Mouse (Mus musculus) 416B (cell line): ENCODE measurements at regions not wholly inside any gene's neighbourhood (a gene's known extent, or its start where the extent isn't known, plus 50 kb on each side); places are given as distances from the start of the nearest gene placed in this dataset.

Source experiments
- DNase-seq: peaks from one replicate; pipeline ENCODE4 v3.0.0; 2011; ENCODE audit warnings: low read depth

DNA sequence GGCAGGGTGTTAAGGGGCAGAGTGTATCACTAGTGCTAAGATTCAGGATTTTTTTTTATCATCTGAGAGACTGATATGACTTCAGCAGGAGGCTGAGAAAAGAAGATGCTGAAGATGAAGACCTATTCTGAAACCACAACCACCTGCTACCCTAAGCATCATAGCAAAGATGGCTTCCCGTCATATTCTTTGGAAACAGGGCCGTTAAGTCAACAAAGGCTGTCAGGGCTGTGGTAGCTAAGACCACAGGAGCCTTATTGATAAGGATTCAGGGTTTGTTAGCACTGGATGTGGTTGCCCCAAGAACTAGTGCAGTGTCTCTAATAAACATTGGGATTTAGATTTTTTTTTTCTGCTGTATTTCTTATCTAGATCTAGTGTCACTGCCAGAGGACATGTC lies 56.7 kb upstream of the Rasgrp1 start:
- DNase-seq = no peak

- DNase-seq = no peak
These were observed 60.8 kb upstream of the Rasgrp1 start for GRCm38 (mm10) chr2:117403425-117404175.

DNA sequence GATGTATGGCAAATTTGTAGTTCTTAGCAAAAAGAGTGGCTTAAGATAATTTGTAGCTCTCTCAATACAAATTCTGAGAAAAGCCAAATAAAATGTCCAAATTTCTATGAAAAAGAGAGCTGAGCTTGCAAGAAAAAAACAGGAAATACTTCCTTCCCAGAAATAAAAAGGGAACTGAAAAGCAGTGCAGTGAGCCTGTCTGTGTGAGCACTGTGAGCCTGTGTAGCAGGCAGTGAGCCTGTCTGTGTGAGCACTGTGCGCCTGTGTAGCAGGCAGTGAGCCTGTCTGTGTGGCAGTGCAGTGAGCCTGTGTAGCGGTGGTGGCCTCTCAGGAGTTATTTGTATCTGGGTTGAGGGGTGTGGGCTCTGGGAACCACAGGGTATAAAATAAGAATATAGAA lies 62.7 kb upstream of the Rasgrp1 start:
- DNase-seq = no peak

- DNase-seq = no peak
These were observed 65.4 kb upstream of the Rasgrp1 start for GRCm38 (mm10) chr2:117408241-117408640.

GRCm38 (mm10) chr2:117412045-117412606 lies 69.3 kb upstream of the Rasgrp1 start:
- peak; percentile 8 for DNase-seq

- no peak for DNase-seq
These were observed 74.6 kb upstream of the Rasgrp1 start for GRCm38 (mm10) chr2:117417229-117417970.

DNA sequence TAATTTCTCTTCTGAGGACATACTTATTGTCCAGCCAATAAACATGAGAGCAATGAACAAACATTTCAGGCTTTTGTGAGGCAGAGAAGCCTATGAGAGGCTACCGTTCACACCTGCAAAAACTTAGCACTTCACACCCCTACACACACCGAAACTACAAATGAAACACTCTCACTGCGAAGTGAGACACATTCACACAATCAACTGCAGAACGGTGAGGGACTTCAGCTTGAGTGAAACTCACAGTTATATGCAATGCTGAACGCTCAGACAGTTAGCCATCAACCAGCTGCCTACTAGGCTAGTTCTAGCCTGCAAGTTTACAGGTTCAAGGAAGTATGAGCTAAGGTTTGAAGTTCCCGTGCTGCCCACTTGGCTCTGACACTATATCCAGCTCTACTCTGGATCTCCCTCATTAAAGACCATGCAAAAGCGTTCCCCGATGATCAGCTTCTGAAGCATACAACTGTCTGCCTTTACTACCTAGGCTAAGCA lies 75.4 kb upstream of the Rasgrp1 start:
- DNase-seq = no peak

GRCm38 (mm10) chr2:117418711-117419110 lies 75.9 kb upstream of the Rasgrp1 start:
- DNase-seq = no peak

DNA sequence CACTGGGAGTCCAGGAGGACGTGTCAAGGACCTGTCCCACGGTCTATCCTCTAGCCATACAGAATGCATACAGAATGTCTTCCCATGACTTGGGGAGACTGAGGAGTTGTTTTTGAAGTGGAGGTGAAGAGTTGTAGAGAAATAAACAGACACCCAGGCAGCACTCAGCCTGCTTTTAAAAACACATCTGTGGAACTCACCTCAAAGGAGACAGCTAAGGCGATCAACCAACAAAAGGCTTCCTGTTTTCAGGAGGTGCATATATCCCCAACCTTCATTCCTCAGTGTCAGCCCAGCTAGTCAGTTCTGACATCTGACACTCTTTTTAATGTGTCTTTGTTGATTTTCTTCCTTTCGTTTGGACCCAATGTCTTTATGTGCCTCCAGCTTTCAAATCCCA lies 78.6 kb upstream of the Rasgrp1 start:
- DNase-seq = no peak

DNA sequence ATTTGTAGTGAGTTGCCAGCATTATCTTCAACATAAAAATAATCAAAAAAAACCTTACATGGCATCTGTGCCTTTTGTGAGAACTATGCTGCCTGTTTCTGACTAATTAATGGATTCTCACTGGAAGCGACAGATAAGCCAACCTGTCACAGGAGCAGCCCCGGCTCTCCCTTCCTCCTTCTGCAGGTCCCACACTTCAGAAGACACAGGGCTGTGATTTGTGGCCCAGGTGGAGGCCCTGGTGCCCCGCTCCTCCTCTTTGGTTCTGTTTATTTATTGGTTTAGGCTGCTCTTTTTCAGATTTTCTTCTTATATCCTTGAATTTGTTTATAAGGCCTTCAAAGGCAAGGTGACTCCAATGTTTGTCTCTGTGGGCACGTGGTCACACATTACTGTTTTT lies 80.0 kb upstream of the Rasgrp1 start:
- DNase-seq = no peak

- no peak for DNase-seq
These were observed 86.4 kb upstream of the Rasgrp1 start for GRCm38 (mm10) chr2:117429205-117429604.

DNA sequence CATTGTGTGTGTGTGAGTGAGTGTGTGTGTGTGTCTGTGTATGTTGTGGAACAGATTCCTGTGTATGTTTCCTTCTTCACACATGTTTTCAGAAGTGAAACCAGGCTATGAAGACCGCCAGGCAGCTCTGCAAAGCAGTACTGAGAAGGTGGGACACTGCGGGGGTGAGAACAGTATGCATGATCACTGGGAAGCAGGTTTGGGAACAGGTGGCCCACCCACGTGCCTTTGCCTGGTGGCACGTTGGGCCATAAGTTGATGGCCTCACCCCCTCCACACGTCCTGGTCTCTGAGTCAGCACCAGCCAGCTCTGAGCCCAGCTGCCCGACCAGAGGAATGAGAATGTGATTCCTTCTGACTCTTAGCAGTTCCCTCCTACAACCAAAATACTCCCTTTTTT lies 89.2 kb upstream of the Rasgrp1 start:
- no peak for DNase-seq

GRCm38 (mm10) chr2:117432923-117433322 lies 90.1 kb upstream of the Rasgrp1 start:
- DNase-seq = no peak

DNA sequence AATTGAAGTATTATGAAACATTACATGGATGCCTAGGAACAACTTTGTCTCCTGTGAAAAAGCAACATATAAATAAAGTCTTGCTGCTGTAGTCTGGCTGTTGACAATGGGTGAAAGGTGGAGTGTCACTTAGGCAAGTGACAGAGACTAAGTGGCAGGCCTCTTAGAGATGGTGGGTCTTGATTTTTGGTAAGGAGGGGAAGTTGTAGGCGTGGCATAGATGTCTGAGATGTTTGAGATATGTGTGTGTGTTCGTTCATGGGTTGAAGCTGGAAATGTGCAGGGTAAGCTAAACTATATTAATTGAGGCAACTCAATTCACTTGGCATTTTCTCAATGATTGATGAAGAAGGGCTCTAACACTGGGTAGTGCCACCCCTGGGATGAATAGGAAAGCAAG lies 90.7 kb upstream of the Rasgrp1 start:
- no peak for DNase-seq

DNA sequence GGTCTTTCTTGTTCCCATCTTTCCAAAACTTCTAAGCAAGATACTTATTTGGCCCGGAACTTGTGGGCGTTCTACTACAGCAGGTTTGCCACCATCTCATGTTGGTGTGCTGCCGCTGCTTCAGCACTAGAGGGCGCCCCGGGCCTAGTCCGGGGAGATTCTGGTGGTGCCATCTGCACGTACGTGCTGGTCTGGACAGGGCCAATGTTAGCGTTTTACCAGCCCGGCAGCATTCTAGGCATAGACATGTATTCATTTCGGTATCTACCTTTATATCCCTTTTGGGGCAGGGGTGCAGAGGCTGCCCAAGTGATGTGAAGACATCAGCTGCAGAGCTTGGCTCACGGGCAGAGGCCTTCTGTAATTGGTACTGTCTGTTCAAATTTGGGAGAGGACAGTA lies 95.3 kb upstream of the Rasgrp1 start:
- DNase-seq = peak; percentile 19

GRCm38 (mm10) chr2:117438586-117439371 lies 96.0 kb upstream of the Rasgrp1 start:
- DNase-seq = peak; percentile 73

- no peak for DNase-seq
These were observed 96.8 kb upstream of the Rasgrp1 start for GRCm38 (mm10) chr2:117439372-117440183.

GRCm38 (mm10) chr2:117440801-117441281 lies 98.0 kb upstream of the Rasgrp1 start:
- no peak for DNase-seq

DNA sequence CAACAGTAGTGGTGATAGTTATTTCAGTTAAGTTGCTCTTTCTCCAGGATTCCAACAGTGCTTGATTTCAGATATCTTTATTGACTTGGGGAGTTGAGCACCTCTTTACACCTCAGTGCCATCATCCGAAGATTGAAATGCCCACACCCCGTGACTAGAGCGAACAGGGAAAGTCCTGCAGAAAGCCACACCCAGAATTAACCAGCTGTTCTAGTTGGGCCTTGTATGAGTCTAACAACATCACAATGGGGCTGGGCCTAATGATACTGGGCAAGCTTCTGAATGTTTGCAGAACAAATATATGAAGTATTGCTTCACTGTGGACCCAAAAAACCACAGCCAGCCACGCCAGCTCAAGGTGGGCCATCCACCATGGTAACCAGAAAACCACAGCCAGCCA lies 100.1 kb upstream of the Rasgrp1 start:
- peak; percentile 13 for DNase-seq

- DNase-seq = peak; percentile 62
These were observed 101.9 kb upstream of the Rasgrp1 start for GRCm38 (mm10) chr2:117444671-117445070.

DNA sequence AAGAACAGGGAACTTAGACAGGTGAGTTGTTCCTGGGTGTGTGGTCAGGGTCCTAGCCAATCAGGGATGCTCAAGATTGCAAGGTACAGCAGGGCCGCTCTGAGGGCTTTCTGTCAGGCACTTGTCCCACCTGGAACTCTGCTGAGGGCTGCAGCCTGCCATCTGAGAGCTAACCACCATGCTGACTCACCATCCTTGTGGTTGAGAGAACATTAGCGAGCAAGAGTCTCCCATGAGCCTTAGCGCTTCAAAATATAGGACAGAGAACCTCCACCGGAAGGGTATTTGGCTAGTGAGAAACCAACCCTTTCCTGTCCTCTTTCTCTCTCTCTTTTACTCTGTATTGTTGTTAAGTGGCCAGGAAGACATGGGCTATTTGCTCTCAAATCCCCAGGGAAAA lies 104.1 kb upstream of the Rasgrp1 start:
- DNase-seq = peak; percentile 92
